Mouse (Mus musculus) midbrain, embryonic 13.5 days (tissue): Measurements from ENCODE around the gene Enthd1. TPM values are rescaled to one million over a fixed set of nuclear protein-coding genes. Genes with fewer than 3 reads are reported as not detected.
A peak's percentile ranks its signal among the peaks of the same experiment; 100 is the strongest.
"Not testable (repeated sequence)": the region's sequence is repeated elsewhere in the genome, so short reads cannot be mapped to it uniquely, and the experiment has no call there.

Experiments used
- ATAC-seq: fragments of 200-750 bp; cut with Nextera tagmentation; 2 replicates; pipeline ENCODE4 v1.8.0; 2017; ENCODE audit warnings: mild to moderate bottlenecking, moderate TSS enrichment, moderate library complexity
- H3K27ac ChIP-seq: fragments of 300-500 bp; sonication (generic); 2 replicates; pipeline ENCODE4 v1.5.1; 2015; ENCODE audit warnings: inconsistent platforms, mild to moderate bottlenecking, moderate library complexity
- H3K27me3 ChIP-seq: fragments of 300-500 bp; sonication (generic); 2 replicates; pipeline ENCODE4 v1.6.1; 2015; ENCODE audit warnings: mild to moderate bottlenecking, inconsistent platforms
- H3K36me3 ChIP-seq: fragments of 300-500 bp; sonication (generic); 2 replicates; pipeline ENCODE4 v1.6.1; 2015; ENCODE audit warnings: mild to moderate bottlenecking, inconsistent platforms
- H3K4me1 ChIP-seq: fragments of 300-500 bp; sonication (generic); replicated peaks from 2 replicates; pipeline ENCODE4 v1.6.1; 2015; ENCODE audit warnings: inconsistent platforms
- H3K4me2 ChIP-seq: fragments of 300-500 bp; sonication (generic); replicated peaks from 2 replicates; pipeline ENCODE4 v1.6.1; 2015; ENCODE audit warnings: moderate library complexity, mild to moderate bottlenecking, inconsistent platforms
- H3K4me3 ChIP-seq: fragments of 300-500 bp; sonication (generic); replicated peaks from 2 replicates; pipeline ENCODE4 v1.5.1; 2015; ENCODE audit warnings: mild to moderate bottlenecking, inconsistent platforms
- H3K9ac ChIP-seq: fragments of 300-500 bp; sonication (generic); replicated peaks from 2 replicates; pipeline ENCODE4 v1.6.1; 2015; ENCODE audit warnings: mild to moderate bottlenecking, inconsistent platforms
- H3K9me3 ChIP-seq: fragments of 300-500 bp; sonication (generic); 2 replicates; pipeline ENCODE4 v1.6.1; 2016; ENCODE audit warnings: mild to moderate bottlenecking, inconsistent platforms
- WGBS: fragments of 180-500 bp; shearing (Covaris S2); methylation state at CpG from one replicate; pipeline ENCODE4 v1.1.7; 2015; 5-methylcytosine and 5-hydroxymethylcytosine counted together
- polyA plus RNA-seq: library from polyadenylated mRNA; unstranded; fragments of >200 nt; fragmentation: Nextera tagmentation; extraction: Ambion mirVana; gene quantifications from 2 replicates; pipeline ENCODE4 v1.2.1, GENCODE M21; 2015

Enthd1 gene
- polyA plus RNA-seq, 1 experiment from 2014 or later = not detected

DNA sequence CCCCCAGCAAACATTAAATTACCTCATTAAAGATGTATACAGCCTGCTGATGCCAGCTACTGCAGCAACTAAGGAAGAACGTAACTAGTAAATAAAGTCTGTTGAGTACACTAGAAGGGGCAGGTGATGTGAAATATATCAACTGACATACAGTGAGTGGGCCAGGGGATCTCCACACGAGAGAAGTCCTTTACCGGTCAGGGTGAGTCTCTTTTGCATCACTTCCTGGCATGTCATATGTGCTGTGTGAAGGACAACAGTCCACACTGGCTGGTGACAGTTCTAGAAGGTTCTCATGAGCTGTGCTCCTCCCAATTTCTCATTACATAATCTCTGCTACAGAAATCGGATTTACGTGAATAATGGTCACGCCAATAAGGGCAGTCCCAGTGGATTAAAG, 27.8 kb upstream of the Enthd1 start:
- no peak for ATAC-seq
- H3K36me3 ChIP-seq = no peaks in the 10 kb centered on the region
- no peak overlapping the region for H3K4me3 ChIP-seq
- no peaks in the 10 kb centered on the region for H3K27me3 ChIP-seq
- H3K27ac ChIP-seq = no peak overlapping the region
- H3K4me2 ChIP-seq = no peak overlapping the region
- H3K4me1 ChIP-seq = 0 out of 2 replicates have a peak, but pooled peaks cover 13% of the 10 kb centered on the region
- H3K9ac ChIP-seq = no peak overlapping the region
- no peaks in the 10 kb centered on the region for H3K9me3 ChIP-seq
- WGBS = 78% methylated on average over 6 of the region's 6 CpGs

DNA sequence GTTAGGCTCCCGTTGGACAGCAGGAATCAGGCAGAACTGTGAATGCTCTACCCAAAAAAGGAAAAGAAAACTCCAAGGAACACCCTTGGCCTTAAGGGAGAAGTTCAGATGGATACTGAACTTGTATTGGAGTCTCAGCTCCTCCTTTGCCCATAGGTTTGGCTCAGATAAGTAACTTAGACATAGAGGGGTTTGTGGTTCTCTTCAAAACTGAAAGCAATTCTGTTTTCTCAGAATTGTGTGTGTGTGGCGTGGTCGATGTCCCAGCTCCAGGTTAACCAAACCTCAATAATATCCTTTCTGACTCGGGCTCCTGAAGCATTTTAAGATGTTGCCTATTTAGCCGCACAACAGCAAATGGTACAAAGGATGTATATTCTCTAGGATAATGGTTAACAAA, 25.7 kb upstream of the Enthd1 start:
- no peak overlapping the region for H3K4me2 ChIP-seq
- no peaks in the 10 kb centered on the region for H3K36me3 ChIP-seq
- H3K27me3 ChIP-seq = no peaks in the 10 kb centered on the region
- no peak overlapping the region for H3K27ac ChIP-seq
- ATAC-seq = no peak
- peaks cover 14% of the 10 kb centered on the region for H3K4me1 ChIP-seq
- H3K9ac ChIP-seq = no peak overlapping the region
- H3K9me3 ChIP-seq = no peaks in the 10 kb centered on the region
- H3K4me3 ChIP-seq = no peak overlapping the region
- 90% methylated on average over 5 of the region's 5 CpGs for WGBS

DNA sequence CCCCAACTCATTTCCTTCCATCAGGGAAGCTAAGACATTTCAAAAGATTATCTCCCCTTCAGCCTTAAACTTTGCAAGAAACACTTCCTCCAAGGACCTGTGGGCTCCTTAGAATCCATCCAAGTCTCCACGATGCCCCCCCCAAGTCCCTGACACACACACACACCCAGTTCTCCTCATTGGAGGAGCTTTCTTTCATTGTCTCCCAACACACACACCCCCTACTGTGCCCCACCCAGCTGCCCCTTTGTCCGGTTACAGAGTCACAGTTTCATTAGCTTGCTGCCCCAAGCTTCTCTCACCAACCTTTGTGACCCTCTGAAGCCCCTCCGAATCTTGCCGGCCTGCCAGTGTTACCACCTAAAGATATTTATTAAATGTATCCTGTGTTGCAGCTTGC, 21.3 kb upstream of the Enthd1 start:
- H3K36me3 ChIP-seq = no peaks in the 10 kb centered on the region
- H3K4me3 ChIP-seq = no peak overlapping the region
- ATAC-seq = no peak
- no peak overlapping the region for H3K9ac ChIP-seq
- no peak overlapping the region for H3K27ac ChIP-seq
- H3K4me2 ChIP-seq = no peak overlapping the region
- WGBS = 7% methylated on average over 4 of the region's 4 CpGs
- H3K4me1 ChIP-seq = peaks cover 12% of the 10 kb centered on the region
- no peaks in the 10 kb centered on the region for H3K9me3 ChIP-seq
- no peaks in the 10 kb centered on the region for H3K27me3 ChIP-seq

DNA sequence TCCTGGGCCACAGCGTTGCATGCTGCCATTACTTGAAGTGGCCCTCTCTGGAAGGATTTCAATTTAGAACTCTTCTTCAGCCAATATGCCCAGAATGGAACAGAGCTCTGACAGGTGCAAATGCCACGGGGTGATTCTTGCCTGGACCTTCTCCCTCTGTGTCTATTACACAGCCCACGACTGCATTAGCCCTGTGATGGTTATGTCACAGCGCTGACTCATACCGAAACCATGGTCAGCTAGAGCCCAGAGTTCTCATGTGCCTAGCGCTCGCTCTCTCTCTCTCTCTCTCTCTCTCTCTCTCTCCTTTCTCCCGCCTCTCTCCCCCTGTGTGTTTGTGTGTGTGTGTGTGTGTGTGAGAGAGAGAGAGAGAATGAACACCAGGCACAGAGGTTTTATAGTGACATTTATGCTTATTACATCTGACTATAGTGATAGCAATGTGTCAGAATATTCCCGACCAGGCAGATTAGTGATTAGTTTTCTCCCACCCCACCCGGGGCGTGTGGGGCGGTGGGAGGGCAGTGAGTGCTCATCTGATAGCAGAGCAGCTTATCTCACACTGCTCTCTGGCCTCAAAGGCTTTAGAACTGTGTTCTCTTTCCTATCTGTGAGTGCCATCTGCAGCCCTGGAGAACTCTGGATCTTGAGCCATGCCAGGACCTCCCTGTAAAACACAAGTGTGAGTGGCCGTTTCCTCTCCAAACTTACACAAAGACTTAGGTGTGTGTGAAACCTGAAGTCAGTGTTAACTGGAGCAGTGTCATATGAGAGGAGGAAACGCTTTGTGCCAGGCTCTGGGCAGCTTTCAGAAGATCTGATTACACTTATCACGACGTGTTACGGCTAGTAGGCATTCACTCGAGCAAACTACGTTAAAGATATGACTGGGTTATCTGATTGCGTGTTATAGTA, 17.9 kb upstream of the Enthd1 start:
- H3K27ac ChIP-seq = no peak overlapping the region
- H3K36me3 ChIP-seq = no peaks in the 10 kb centered on the region
- no peaks in the 10 kb centered on the region for H3K27me3 ChIP-seq
- no peak overlapping the region for H3K4me3 ChIP-seq
- no peak overlapping the region for H3K4me2 ChIP-seq
- 79% methylated on average over 20 of the region's 20 CpGs for WGBS
- ATAC-seq = no peak
- no peak overlapping the region for H3K9ac ChIP-seq
- H3K4me1 ChIP-seq = peaks cover 12% of the 10 kb centered on the region
- H3K9me3 ChIP-seq = no peaks in the 10 kb centered on the region

DNA sequence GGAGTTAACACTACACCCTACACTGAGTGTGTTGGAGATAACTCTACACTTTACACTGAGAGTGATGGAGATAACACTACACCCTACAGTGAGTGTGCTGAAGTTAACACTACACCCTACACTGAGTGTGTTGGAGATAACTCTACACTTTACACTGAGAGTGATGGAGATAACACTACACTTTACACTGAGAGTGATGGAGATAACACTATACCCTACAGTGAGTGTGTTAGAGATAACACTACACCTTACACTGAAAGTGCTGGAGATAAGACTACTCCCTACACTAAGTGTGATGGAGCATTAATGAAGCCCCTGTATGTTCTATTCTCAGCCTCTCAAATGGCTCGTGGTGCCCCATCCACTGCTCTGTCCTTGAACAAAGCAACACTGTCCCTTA, 15.6 kb upstream of the Enthd1 start:
- H3K36me3 ChIP-seq, H3K27me3 ChIP-seq, H3K9me3 ChIP-seq, ATAC-seq, H3K9ac ChIP-seq, H3K4me3 ChIP-seq, H3K4me2 ChIP-seq, H3K27ac ChIP-seq: not testable (repeated sequence)
- H3K4me1 ChIP-seq = peaks cover 16% of the 10 kb centered on the region
- 69% methylated on average over 1 of the region's 1 CpGs for WGBS

DNA sequence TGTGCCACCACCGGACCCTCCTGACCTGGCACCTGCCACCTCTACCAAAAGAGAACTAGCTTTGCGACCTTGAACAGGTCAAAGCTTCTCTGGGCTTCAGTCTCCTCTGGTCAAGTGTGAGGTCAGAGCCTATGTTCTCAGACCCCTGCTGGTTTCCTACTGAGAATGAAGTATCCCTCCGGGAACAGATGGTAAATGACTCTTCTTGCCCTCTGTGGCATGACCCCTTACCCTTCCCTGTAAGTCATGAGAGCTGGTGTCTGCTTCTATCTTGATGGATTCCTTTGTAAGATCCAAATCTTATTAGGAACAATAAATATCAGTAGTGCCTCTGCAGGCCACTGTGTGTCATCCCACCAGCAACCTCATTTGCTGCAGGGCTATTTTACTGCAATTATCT, 14.2 kb upstream of the Enthd1 start:
- peaks cover 16% of the 10 kb centered on the region for H3K4me1 ChIP-seq
- H3K9me3 ChIP-seq = no peaks in the 10 kb centered on the region
- H3K27me3 ChIP-seq = peaks cover 8% of the 10 kb centered on the region; the same call in 1 of the 2 replicates
- ATAC-seq = no peak
- WGBS = 63% methylated on average over 3 of the region's 3 CpGs
- H3K4me2 ChIP-seq = no peak overlapping the region
- H3K27ac ChIP-seq = no peak overlapping the region
- H3K4me3 ChIP-seq = no peak overlapping the region
- H3K36me3 ChIP-seq = no peaks in the 10 kb centered on the region
- no peak overlapping the region for H3K9ac ChIP-seq

DNA sequence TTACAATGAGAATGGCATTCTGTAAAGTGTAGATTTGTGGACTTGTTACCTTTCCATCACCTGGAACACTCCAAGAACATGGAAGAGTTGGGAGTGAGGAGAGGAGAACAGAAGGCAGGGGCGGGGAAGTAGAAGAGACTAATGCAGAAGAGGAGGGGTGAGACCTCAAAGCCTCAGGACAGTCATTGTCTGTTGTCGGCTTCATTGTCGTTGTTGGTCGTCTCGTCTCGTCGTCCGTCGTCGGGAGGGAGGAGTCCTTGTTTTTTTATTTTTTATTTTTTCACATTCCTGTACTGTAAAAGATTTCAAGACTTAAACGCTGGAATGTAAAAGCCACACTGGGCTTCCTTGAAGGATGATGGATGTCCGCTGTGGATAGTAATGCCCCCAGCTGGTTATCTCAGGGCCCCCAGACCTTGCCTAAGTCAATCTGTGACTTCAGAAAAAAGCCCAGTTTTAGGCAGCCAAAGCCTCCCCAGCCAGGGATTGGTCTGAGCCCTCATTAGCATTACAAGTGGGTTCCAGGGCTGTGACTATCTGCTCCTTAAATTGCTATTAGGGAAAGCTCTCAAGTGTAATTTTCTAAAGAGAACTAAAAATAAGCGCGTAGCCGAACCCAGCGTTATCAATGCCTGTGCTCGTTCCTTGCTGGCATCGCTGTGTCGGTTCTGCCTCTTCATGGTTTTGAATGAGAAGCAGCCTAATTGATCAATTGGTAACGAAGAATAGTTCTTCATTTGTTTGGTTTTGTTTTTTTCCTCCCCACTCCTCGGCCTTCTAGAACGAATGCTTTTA, 12.4 kb upstream of the Enthd1 start:
- Histone ChIP-seq H3K4me1 (peaks cover 16% of the 10 kb centered on the region), H3K4me2 (peak overlapping the region; percentile 31), H3K9me3 (no peaks in the 10 kb centered on the region), H3K4me3 (no peak overlapping the region), H3K36me3 (no peaks in the 10 kb centered on the region), H3K27me3 (peaks cover 8% of the 10 kb centered on the region; the same call in 1 of the 2 replicates), H3K27ac (no peak overlapping the region), H3K9ac (no peak overlapping the region)
- ATAC-seq = no peak
- 5% methylated on average over 22 of the region's 22 CpGs for WGBS

DNA sequence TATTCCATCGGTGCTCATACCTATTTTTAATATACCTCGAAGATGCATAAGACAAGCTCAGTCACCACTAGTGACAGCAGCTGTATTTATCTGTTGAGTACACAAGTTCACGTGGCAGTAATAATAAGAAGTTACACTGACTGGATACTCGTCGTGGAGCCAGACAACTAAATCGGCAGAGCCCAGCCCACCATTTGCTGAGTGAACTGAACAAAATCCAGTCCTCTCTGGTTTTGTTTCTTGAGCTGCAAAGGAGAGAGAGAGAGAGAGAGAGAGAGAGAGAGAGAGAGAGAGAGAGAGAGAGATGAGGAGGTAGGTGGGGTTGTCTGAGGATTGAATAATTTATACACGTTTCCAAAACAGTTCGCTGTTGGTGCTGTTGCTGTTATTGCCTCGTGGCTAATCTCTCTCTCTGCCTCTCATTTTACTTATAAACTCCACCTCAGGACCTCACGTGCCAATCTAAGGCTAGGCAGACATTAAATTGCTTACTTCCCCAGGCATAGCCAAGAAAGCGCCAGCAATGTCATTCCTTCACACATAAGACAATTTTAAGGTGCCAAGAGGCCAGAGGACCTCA, 11.5 kb upstream of the Enthd1 start:
- no peak overlapping the region for H3K9ac ChIP-seq
- ATAC-seq = no peak
- H3K4me2 ChIP-seq = no peak overlapping the region
- no peaks in the 10 kb centered on the region for H3K36me3 ChIP-seq
- peaks cover 16% of the 10 kb centered on the region for H3K4me1 ChIP-seq
- H3K4me3 ChIP-seq = no peak overlapping the region
- H3K27me3 ChIP-seq = peaks cover 8% of the 10 kb centered on the region; the same call in 1 of the 2 replicates
- WGBS = 81% methylated on average over 11 of the region's 11 CpGs
- no peaks in the 10 kb centered on the region for H3K9me3 ChIP-seq
- H3K27ac ChIP-seq = no peak overlapping the region

DNA sequence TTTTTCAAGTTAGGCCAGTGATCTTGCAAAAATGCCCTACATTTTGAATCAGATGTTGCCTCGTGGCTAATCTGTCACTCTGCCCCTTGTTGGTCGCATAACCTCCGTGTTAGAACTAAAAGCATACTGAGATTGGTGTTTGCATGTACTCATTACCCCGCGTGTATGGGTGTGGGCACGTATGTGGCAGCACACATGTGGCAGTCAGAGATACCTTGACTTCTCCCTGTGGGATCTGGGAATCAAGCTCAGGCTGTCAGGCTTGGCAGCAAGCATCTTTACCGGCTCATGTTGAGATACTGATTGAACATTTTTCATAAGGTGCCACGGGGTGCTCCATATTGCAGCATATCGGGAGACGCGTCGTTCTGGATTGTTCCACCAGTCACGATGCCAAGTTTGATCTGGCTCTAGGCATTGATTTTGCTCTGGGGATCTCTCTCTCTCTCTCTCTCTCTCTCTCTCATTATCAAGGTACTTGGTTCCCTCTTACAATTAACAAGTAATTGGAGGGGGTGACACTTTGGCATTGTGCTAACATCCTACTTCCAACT, 10.9 kb upstream of the Enthd1 start:
- Histone ChIP-seq H3K4me1 (peaks cover 16% of the 10 kb centered on the region), H3K36me3 (no peaks in the 10 kb centered on the region), H3K9ac (no peak overlapping the region), H3K9me3 (no peaks in the 10 kb centered on the region), H3K4me3 (no peak overlapping the region), H3K27ac (no peak overlapping the region), H3K4me2 (no peak overlapping the region), H3K27me3 (peaks cover 8% of the 10 kb centered on the region; the same call in 1 of the 2 replicates)
- 91% methylated on average over 13 of the region's 13 CpGs for WGBS
- ATAC-seq = no peak

DNA sequence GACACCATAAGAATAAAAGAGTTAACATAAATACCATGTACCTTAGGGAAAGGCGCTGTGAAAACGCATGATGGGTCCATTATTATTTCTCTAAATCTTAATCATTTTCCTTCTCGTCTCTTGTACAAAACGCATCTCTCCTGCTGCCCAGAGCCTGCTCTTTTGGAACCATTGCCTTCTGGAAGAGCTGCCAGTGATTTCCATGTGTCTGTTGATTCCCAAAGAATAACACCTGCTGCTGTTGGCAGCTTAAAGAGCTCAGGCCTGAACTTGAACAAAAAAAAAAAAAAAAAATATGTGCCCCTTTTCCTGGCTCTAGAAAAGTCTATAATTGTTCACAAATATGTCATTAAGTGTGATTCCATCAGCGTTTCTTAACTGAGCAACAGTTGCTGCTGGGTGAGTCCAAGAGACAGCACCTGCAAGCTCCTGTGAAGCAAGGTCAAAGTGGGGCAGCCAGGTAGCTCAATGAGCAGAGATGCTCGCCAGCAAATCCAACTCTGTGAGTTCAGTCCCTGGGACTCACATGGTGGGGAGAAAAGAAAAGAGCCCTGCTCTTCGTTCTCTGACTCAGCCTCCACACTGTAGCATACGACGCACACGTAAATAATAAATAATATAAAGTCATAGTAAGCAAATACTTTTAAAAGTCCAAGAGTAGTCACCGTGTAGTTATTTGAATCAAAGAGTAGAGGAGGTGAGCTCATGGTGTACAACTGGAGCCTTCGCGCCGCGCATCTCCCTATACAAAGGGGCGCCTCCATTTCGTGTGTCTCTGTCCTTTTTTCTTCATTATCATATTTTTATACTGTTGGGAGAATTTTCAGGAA, 9.5 kb upstream of the Enthd1 start:
- no peak overlapping the region for H3K4me2 ChIP-seq
- no peak overlapping the region for H3K9ac ChIP-seq
- H3K4me3 ChIP-seq = no peak overlapping the region
- no peak for ATAC-seq
- no peaks in the 10 kb centered on the region for H3K36me3 ChIP-seq
- peaks cover 8% of the 10 kb centered on the region; the same call in 1 of the 2 replicates for H3K27me3 ChIP-seq
- 92% methylated on average over 17 of the region's 17 CpGs for WGBS
- H3K9me3 ChIP-seq = no peaks in the 10 kb centered on the region
- H3K27ac ChIP-seq = no peak overlapping the region
- H3K4me1 ChIP-seq = peaks cover 16% of the 10 kb centered on the region

DNA sequence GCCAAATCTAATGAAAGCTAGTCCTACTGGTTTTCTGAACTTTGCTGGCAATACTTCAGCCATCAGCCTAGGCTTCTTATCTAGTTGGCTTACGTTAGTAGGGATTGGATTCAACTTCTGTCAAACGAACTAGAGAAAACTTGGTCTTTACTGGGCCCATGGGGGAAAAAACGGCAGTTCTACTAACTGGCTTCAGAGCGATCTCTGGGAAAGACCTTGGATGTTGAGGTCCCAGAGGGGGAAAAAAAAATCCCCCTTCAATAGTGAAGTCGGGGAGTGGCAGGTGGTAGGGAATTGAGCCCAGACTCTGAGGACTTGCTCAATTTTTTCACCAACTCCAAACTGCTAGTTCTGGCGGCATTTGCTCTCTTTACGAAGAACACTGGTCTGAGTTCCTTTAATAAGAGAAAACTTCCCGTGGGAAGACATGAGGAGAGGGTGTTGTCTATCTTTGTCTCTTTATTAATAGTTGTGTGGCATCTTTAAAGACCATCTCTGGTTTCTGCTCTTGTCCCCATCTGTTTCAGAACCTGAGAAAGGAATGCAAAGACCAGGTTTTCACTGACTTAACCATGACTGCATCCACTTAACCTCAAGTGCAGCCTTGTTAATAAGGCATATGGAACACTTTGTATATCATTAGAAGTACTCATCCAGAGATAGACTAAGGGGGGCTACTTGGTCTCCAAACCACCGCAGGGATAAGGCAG, 8.0 kb upstream of the Enthd1 start:
- no peak overlapping the region for H3K4me3 ChIP-seq
- H3K4me2 ChIP-seq = no peak overlapping the region
- no peaks in the 10 kb centered on the region for H3K9me3 ChIP-seq
- H3K36me3 ChIP-seq = no peaks in the 10 kb centered on the region
- WGBS = 80% methylated on average over 9 of the region's 9 CpGs
- no peak overlapping the region for H3K9ac ChIP-seq
- no peak for ATAC-seq
- peaks cover 8% of the 10 kb centered on the region; the same call in 1 of the 2 replicates for H3K27me3 ChIP-seq
- H3K4me1 ChIP-seq = peaks cover 13% of the 10 kb centered on the region
- H3K27ac ChIP-seq = no peak overlapping the region
